Mouse (Mus musculus): ENCODE measurements at regions not wholly inside any gene's neighbourhood (a gene's known extent, or its start where the extent isn't known, plus 50 kb on each side); places are given as distances from the start of the nearest gene placed in this dataset.

GRCm38 (mm10) chr7:73602815-73603551 lies 61.4 kb upstream of the Chd2 start:
- no peak for TF ChIP-seq POLR2A (IDR thresholded peaks at IDR 0.05; ENCODE audit: borderline replicate concordance, low read depth, low read length)
- no peak for TF ChIP-seq CTCF (IDR thresholded peaks at IDR 0.05; ENCODE audit: low read depth, low read length)

All from bone marrow macrophage, adult 2 months (primary cell).